Mouse (Mus musculus) retina, adult 2 months (tissue): ENCODE results near the gene Dnajc6.

Experiments
- DNase-seq: peaks from one replicate; pipeline ENCODE4 v3.0.0-alpha.2; 2012; ENCODE audit warnings: low read depth, low spot score

The Dnajc6 gene

GRCm38 (mm10) chr4:101507571-101508422 is 11.3 kb downstream of the Dnajc6 start:
- peak; percentile 63 for DNase-seq

GRCm38 (mm10) chr4:101508431-101508830 is 12.0 kb downstream of the Dnajc6 start:
- DNase-seq, result no peak

- DNase-seq, result no peak
Measured at GRCm38 (mm10) chr4:101508851-101509577, 12.6 kb downstream of the Dnajc6 start.

DNA sequence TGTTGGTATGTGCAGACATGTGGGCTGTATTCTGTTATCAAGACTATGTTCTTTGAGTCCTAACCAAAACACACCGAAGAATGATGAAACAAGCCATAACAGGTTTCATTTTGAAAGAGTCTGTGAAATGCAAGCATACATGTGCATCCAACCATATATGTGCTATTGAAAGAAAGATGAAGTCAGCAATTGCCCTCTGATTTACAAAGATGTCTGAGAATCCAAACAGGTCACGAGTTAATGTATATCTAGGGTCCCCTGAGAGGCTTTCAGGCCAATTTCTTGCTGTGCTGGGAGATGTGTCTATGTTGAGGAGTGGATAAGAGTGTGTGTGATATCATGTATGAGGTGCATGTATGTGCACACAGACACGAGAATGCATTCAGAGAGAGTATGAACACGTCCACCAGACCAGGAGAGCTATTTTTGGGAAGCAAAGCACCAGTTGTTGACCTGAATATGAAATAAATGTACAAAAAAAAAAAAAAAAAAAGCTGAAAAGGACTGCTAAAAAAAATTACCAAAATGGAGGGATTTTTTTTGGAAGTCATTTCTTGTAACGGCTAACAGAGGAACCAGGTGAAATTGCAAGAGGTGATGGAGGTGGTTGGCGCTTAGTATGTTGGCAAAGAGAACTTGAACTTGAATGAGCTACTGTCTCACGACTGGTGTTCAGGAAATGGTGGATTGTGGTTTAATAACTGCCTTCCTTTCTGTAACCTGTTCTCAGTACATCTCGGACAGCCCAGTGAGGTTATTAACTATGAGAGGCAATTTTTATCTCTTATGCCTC is 13.9 kb downstream of the Dnajc6 start:
- no peak for DNase-seq

- DNase-seq, result no peak
Measured at GRCm38 (mm10) chr4:101510904-101511210, 14.4 kb downstream of the Dnajc6 start.

DNA sequence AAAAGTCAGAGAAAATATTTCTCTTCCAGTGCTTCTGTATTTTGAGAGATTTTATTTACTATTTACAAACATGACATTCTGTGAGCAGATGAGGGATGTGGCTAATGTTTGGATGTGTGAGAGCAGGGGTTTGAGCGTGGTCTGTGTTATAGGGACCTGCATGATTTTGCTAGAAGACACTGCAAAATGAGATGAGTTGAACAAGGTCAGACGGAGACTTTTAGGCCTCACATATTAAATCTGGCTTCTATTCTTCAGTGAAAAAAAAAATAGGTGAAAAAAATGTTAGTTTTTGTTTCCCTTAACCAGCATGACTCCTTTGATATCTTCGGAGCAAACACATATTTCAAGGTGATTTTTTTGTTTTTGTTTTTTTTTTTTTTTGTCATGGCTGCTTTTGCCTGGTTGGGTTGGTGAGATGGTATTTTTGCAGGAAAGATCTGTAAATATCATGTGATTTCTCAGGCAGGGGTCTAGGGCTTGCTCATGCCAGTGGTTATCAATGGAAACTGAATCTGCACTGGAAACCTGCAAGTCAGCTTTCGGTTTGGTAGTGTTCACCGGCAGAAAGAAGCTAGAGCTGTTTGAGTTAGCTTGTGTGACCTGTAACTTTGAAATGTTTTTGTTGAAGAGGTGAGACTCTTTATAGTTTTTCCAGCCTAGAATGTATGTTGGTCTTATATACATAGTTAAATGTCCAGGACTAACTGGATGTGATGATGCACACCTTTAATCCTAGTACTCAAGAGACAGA is 15.5 kb downstream of the Dnajc6 start:
- no peak for DNase-seq

DNA sequence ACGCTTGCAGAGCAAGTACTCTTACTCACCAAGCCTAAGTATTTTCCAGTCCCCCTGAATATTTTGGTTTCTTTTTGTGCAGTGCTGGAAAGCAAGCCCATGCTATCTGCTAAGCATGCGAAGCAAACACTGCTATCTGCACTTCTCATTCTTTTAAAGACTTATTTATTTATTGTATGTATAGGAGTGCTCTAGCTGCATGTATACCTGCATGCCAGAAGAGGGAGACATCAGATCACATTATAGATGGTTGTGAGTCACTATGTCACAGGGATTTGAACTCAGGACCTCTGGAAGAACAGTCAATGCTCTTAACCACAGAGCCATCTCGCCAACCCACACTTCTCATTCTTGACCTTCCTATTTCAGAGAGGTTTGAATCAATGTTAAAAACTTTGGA is 16.8 kb downstream of the Dnajc6 start:
- DNase-seq, result no peak

GRCm38 (mm10) chr4:101515853-101516252 is 19.4 kb downstream of the Dnajc6 start:
- DNase-seq, result no peak

DNA sequence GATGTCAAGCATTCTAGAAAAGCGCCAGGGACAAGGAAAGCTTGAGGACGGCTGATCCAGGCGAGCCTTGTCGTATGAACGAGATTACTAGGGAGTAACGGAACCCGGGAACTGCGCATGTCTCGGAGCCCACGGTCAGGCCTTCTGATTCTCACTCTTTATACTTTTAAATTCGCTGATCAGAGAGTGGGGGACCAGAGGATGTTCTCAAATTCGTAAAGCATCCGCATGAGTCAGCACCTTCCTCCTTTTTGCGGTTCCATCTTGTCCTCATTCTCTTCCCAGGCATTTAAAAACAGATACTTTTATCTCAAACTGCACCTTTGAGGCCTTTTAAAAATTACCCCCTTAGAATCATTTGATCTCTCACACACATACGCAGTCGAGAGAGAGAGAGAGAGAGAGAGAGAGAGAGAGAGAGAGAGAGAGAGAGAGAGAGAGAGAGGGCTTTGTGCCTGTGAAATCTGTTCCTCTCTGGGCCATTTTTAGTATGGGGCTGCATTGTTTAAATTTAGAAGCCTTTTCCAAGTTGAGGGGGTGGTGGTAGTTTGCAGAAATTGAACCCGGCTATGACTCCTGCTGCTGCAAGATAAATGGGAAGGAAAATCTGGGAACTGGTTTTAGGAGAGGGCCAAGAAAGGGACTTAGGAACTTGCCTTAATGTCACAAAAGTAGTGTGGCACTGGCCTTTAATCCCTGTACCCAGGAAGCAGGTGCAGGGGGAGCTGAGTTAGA is 20.2 kb downstream of the Dnajc6 start:
- DNase-seq, result no peak

GRCm38 (mm10) chr4:101531901-101532300 is 35.5 kb downstream of the Dnajc6 start:
- no peak for DNase-seq

DNA sequence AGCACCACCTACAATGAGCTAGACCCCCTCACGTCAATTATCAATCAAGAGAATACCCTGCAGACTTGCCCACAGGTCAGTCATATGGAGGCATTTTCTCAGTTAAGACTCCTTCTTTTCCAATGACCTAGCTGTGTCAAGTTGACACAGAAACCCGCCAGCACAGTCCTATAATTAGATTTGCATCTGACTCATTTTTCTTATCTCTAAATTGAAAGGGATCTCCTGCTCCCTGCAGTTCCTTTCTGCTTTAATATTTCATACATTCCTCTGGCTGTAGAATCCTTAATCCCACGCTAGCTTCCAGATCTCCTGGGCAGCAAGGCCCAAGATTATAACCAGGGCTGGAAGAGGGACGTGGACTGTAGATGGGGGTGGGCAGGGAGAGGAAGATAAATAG is 44.1 kb downstream of the Dnajc6 start:
- DNase-seq, result no peak

DNA sequence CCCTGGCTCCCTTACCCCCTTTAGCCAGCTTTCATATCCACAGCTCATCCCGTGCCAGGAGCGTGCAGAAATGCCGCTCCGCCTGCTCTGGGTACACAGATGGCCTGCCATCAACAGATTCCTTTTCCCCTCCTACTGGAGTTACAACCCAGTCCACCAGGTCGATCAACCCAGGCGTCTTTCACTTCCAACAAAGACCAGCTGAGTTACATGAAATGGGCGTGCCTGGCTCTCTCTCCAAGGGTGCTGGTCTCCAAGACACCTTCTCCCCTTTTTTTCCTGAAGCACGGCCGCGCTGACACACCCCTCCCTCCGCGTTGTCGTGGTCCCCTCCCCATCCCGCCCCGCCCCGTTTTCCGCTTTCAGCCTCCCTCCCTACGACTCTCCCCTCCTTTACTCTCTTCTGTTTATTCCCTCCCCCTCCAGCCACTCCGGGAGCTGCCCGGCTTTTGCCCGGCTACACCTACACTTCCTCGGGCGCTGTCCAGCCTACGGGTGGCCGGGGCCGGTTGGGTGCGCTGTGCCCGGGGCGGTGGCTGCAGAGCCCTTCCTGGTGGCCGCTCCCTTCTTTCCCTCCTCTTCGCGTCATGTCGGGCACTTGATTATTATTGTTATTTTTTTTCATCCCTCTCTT is 53.6 kb downstream of the Dnajc6 start:
- no peak for DNase-seq

DNA sequence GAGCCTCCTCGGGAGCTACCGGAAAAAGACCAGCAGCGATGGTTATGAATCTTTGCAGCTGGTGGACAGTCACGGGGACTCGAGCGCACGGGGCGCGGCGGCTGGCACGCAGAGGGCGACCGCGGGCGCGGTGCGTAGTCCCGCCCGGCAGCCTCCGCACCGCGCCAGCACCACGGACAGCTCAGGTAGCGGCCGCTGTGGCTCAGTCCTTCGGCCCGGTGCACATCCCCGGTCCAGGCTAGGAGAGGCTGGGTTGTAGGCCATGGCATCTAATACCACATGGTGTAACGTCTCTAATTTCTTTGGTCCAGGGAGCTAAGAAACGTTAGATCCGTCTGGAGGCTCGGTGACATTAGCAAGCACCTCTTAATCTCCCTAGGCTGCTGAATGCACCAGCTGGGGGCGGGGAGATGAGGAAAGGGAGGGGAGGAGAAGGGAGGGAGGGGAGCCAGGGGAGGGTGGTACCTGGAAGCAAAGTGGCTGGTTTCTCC is 54.3 kb downstream of the Dnajc6 start:
- DNase-seq, result peak; percentile 71

GRCm38 (mm10) chr4:101551425-101551824 is 55.0 kb downstream of the Dnajc6 start:
- DNase-seq, result no peak

- DNase-seq, result no peak
Measured at GRCm38 (mm10) chr4:101552372-101552771, 55.9 kb downstream of the Dnajc6 start.

DNA sequence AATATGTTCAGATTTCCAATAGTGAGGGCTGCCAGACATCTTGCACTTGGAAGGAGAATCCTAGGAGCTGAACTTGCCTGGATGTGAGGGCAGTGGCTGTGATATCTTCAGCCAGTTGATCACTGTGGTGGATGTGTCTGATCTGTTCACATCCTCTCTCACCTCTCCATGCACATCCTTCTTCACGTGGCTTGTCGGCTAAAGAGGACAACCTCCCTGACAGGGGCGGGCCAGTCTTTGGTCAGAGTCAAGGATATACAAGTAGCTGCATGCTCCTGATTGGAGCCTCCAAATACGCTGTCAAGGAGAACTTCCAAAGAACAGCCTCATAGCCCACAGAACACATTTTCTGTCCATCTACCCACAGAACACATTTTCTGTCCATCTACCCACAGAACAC is 58.6 kb downstream of the Dnajc6 start:
- no peak for DNase-seq

- DNase-seq, result no peak
Measured at GRCm38 (mm10) chr4:101560137-101560536, 63.7 kb downstream of the Dnajc6 start.

- no peak for DNase-seq
Measured at GRCm38 (mm10) chr4:101562836-101563235, 66.4 kb downstream of the Dnajc6 start.

DNA sequence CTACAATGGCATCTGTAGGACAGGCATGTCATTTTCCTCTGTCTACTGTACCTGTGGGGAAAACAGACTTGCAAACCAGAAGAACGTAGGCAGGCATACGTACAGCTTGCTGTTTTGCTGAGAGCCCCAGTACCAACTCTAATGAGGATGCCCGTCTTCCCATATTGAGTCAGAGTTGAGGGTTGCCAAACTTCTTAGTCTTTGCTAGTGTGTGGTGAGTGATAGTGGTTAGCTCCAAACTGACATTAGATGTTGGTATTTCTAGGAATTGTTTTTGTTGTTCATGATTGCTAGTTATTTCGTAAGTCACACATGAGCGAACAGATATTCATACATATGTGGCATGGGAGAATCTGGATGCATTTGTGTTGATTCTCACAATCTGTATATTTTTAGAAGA is 67.2 kb downstream of the Dnajc6 start:
- DNase-seq, result no peak

- no peak for DNase-seq
Measured at GRCm38 (mm10) chr4:101564746-101565417, 68.4 kb downstream of the Dnajc6 start.
